Mouse (Mus musculus): ENCODE results near the gene Mical3. TPM values are rescaled to one million over a fixed set of nuclear protein-coding genes. Genes with fewer than 3 reads are reported as not detected.
"Not testable (repeated sequence)": the region's sequence is repeated elsewhere in the genome, so short reads cannot be mapped to it uniquely, and the experiment has no call there.

The Mical3 gene
- polyA plus RNA-seq, 1 experiment from 2014 or later: 18.7 TPM

DNA sequence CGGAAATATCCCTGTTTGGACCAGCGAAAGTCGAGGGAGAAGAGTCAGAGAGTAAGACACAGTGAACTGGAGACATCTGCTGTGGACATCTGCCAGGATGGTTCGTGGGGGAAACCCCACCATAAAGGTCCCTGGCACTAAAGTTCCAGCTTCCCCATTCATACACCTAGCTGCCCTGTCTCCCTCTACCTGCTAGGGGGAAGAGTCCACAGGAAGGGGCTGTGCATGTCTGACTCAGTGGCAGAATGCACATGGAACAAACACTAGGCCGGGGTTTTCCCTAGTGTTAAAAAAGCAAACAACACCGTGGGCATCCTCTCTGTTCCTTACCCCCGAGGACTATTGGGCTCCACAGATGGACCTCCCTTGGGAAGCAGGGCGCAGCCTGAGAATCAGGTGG lies 217.0 kb downstream of the Mical3 start:
- Histone ChIP-seq H3K4me1 (peaks cover 4% of the 10 kb centered on the region), H3K27ac (replicated peaks) (no peak overlapping the region), H3K9me3 (no peaks in the 10 kb centered on the region), H3K9ac (replicated peaks) (no peak overlapping the region), H3K4me3 (no peak overlapping the region), H3K4me2 (replicated peaks) (no peak overlapping the region), H3K27me3 (peaks cover 20% of the 10 kb centered on the region), H3K36me3 (no peaks in the 10 kb centered on the region)
- ATAC-seq (ENCODE audit: low FRiP score, low read depth): no peak
- 84% methylated on average over 8 of the region's 8 CpGs for WGBS

DNA sequence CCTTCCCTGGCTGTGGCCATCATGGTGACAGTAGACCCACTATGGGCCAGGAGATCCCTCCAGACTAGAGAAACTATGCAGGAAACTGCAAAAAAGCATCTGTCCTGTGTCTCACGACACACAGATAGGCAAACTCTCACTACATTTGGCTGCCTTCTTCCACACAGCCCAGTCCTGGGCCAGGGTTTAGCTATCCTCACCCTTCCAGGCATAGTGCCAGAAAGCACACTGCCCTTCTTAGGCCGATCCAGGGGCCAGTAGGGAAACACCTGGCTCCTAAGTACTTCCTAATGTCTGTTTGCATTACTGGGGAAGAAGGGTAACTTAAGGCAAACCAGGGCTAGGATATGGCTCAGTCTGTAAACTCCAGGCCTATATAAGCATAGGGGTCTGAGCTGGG lies 217.9 kb downstream of the Mical3 start:
- no peaks in the 10 kb centered on the region for H3K36me3 ChIP-seq
- 88% methylated on average over 2 of the region's 2 CpGs for WGBS
- no peaks in the 10 kb centered on the region for H3K9me3 ChIP-seq
- no peak overlapping the region for H3K9ac ChIP-seq (replicated peaks)
- ATAC-seq (ENCODE audit: low FRiP score, low read depth): no peak
- no peak overlapping the region for H3K27ac ChIP-seq (replicated peaks)
- H3K4me3 ChIP-seq: no peak overlapping the region
- H3K4me2 ChIP-seq (replicated peaks): no peak overlapping the region
- peaks cover 4% of the 10 kb centered on the region for H3K4me1 ChIP-seq
- H3K27me3 ChIP-seq: peaks cover 20% of the 10 kb centered on the region

DNA sequence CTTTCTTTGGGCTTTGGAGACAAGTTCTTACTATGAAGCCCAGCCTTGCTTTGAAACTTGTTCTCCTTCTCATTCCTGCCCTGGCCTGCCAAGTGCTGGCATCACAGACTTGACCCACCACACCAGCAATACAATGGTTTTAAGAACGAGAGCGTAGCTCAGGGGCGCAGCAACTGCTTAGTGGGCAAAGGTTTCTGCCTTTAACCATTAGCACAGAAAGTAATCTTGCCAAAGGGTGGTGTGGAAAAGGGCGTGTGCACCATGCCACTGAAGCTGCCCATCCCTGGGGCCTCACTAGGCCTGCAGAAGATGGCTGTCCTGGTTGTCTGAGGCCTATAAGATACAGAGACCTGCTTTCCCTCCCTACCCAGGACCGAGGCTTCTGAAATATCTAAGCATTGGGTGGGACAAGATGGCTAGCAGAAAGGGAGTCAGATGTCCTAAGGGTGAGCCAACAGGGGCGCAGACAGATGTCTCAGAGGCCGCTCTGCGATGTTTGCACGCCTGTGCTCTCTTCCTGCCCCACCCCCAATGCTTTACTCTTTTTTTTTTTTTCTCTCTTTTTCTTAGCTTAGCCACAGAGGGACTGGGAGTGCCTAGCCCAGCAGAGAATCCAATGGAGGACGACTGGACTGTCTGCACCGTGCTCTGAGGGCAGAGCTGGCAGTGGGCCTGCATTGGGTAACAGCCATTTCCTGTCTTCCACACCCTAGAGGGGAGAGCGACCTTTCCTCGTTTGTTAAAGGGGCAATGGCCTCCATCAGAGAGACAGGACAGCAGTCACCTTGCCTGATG lies 219.4 kb downstream of the Mical3 start:
- ATAC-seq (ENCODE audit: low FRiP score, low read depth): no peak
- Histone ChIP-seq H3K9ac (replicated peaks) (no peak overlapping the region), H3K36me3 (no peaks in the 10 kb centered on the region), H3K4me3 (no peak overlapping the region), H3K9me3 (no peaks in the 10 kb centered on the region), H3K4me2 (replicated peaks) (no peak overlapping the region), H3K4me1 (peaks cover 4% of the 10 kb centered on the region), H3K27ac (replicated peaks) (no peak overlapping the region), H3K27me3 (peaks cover 18% of the 10 kb centered on the region)
- WGBS: 83% methylated on average over 13 of the region's 13 CpGs

DNA sequence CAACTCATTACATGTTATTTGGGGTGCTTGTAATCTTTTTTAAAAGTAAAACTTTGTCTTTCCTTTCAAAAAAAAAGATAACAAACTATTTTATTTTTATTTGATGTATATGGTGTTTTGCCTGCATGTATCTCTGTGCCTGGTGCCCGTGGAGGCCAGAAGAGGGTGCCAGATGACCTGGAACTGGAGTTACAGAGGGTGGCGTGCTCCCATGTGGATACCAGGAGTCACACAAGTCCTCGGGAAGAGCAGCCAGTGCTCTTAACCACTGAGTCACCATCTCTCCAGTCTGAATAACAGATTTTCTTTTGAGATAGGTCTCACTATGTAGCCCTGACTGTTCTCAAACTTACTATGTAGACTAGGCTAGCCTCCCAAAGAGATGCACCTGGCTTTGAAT lies 221.3 kb downstream of the Mical3 start:
- WGBS: 87% methylated on average over 3 of the region's 3 CpGs
- Histone ChIP-seq H3K4me3 (no peak overlapping the region), H3K9me3 (no peaks in the 10 kb centered on the region), H3K36me3 (no peaks in the 10 kb centered on the region), H3K27ac (replicated peaks) (no peak overlapping the region), H3K9ac (replicated peaks) (no peak overlapping the region), H3K27me3 (no peaks in the 10 kb centered on the region), H3K4me2 (replicated peaks) (no peak overlapping the region), H3K4me1 (no peaks in the 10 kb centered on the region)
- ATAC-seq (ENCODE audit: low FRiP score, low read depth): no peak

DNA sequence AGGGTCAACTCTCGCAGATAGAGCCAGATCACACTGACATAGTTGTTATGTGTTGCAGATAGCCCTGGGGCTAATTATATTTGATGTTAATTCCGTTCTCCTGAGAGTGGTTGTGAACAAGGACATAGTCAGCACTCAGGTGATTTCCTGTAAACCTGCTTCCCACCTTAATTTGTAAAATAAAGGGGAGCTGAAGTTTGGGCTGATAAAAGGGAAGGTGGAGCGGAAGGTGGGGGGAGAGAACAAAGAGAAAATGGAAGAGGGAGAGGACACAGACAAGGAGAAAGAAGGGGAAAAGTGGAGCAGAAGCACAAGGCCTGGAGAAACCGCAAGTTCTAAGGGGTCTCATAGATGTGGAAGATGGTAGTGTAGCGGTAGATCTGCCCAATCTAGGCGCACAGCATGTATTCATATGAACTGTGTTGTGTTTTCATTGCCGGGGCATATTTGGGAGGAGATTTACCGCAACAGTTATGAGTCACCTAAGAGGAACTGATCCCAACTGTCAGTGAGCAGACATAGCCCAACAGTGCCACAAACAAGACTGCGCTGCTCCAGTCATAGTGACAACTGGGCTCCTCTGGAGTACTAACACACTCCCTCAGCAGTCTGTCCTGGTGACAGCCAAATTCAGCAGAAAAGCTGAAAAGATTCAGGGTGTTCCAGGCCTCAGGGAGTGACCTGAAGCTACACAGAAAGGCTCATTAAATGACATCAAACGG lies 222.8 kb downstream of the Mical3 start:
- not testable (repeated sequence) for H3K4me1 ChIP-seq; H3K36me3 ChIP-seq; ATAC-seq (ENCODE audit: low FRiP score, low read depth); H3K9ac ChIP-seq (replicated peaks); H3K9me3 ChIP-seq; H3K27me3 ChIP-seq; H3K27ac ChIP-seq (replicated peaks); H3K4me3 ChIP-seq; H3K4me2 ChIP-seq (replicated peaks)
- WGBS: 94% methylated on average over 9 of the region's 10 CpGs

DNA sequence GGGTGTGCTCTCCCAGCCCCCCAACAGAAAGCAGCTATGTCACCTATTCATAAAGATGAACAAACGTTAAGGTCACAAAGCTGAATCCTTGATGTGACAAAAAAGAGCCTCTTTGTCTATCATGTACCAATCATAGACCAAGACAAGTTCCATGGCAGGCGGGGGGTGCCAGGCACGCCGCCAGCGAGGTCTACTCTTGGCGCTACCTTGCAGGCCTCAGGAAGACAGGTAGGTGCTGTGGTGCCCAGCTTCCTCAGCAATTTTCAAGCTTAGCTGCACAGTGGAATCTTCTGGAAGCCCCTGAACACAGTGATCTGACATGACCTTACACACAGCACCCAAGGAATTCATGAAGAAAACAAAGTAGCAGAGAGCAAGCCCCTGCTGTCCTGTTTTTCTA lies 224.3 kb downstream of the Mical3 start:
- 92% methylated on average over 6 of the region's 6 CpGs for whole genome bisulfite sequencing
- ATAC-seq (ENCODE audit: low FRiP score, low read depth): no peak
- H3K4me2 ChIP-seq (replicated peaks): no peak overlapping the region
- no peak overlapping the region for H3K4me3 ChIP-seq
- H3K9me3 ChIP-seq: no peaks in the 10 kb centered on the region
- H3K27ac ChIP-seq (replicated peaks): no peak overlapping the region
- no peaks in the 10 kb centered on the region for H3K36me3 ChIP-seq
- H3K9ac ChIP-seq (replicated peaks): no peak overlapping the region
- H3K4me1 ChIP-seq: no peaks in the 10 kb centered on the region
- H3K27me3 ChIP-seq: no peaks in the 10 kb centered on the region

DNA sequence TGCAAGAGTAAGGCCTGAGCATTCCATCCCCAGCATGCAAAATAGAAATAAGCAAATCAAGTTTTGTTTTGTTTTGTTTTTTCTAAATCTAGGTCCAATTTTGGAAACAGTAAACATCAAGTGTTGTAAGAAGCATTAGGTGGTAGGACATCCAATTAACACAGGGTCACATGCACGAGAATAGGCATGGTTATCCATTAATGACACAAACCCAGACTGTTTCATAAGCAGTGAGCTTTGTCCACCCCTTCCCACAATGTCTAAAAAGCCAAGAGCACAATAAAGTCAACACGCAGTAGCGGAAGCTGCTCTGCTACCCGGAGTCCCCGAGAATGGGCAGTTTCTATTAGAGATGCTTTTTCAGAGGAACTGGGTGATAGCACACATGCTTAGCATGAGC lies 225.7 kb downstream of the Mical3 start:
- no peaks in the 10 kb centered on the region for H3K9me3 ChIP-seq
- no peaks in the 10 kb centered on the region for H3K4me1 ChIP-seq
- H3K4me3 ChIP-seq: no peak overlapping the region
- WGBS: 90% methylated on average over 5 of the region's 5 CpGs
- no peak overlapping the region for H3K9ac ChIP-seq (replicated peaks)
- no peak overlapping the region for H3K4me2 ChIP-seq (replicated peaks)
- ATAC-seq (ENCODE audit: low FRiP score, low read depth): no peak
- no peaks in the 10 kb centered on the region for H3K36me3 ChIP-seq
- H3K27ac ChIP-seq (replicated peaks): no peak overlapping the region
- H3K27me3 ChIP-seq: no peaks in the 10 kb centered on the region

DNA sequence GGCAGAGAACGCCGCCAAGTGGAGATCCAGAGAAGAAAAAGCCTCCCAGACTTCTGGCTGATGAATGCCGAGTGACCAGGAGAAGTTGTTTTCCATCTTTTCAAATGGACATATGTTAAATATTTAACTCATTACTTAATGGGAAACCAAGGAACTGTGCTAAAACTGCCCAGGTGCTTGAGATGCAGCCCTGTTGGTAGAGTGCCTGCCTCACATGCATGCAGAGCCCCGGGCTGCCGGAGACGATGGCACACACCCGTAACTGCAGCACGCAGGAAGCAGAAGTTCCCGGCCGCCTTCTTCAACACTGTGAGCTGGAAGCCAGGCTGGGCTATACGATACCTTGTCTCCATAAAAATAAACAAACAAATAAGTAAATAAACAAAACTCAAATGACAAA lies 226.8 kb downstream of the Mical3 start:
- H3K36me3 ChIP-seq: no peaks in the 10 kb centered on the region
- H3K9ac ChIP-seq (replicated peaks): no peak overlapping the region
- 95% methylated on average over 11 of the region's 11 CpGs for WGBS
- H3K4me3 ChIP-seq: no peak overlapping the region
- no peak for ATAC-seq (ENCODE audit: low FRiP score, low read depth)
- no peak overlapping the region for H3K4me2 ChIP-seq (replicated peaks)
- no peak overlapping the region for H3K27ac ChIP-seq (replicated peaks)
- no peaks in the 10 kb centered on the region for H3K4me1 ChIP-seq
- no peaks in the 10 kb centered on the region for H3K9me3 ChIP-seq
- no peaks in the 10 kb centered on the region for H3K27me3 ChIP-seq

DNA sequence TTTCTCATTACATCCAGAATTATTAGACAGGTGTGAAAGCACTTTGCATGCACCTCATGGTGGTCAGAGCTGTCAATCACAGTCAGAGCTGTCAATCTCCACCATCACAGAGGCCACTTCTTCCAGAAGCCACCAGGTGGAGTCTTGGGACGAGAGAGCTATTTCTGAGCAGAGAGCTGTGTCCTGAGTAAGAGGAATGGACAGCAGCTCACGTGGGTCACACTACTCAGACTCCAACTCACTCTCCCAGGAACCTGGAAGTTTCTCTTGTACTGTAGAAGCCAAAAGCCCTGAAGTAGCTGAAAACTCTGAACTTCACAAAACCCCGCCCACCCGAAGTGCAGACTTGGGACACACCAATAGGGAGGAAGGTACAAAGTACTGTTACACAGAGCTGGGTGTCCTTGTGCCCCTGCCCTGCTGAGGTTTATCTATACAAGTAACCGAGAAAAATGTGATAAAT lies 227.3 kb downstream of the Mical3 start:
- Histone ChIP-seq H3K36me3 (no peaks in the 10 kb centered on the region), H3K4me2 (replicated peaks) (no peak overlapping the region), H3K27me3 (no peaks in the 10 kb centered on the region), H3K9ac (replicated peaks) (no peak overlapping the region), H3K27ac (replicated peaks) (no peak overlapping the region), H3K4me1 (no peaks in the 10 kb centered on the region), H3K4me3 (no peak overlapping the region), H3K9me3 (no peaks in the 10 kb centered on the region)
- ATAC-seq (ENCODE audit: low FRiP score, low read depth): no peak
- WGBS: 61% methylated on average over 5 of the region's 5 CpGs

DNA sequence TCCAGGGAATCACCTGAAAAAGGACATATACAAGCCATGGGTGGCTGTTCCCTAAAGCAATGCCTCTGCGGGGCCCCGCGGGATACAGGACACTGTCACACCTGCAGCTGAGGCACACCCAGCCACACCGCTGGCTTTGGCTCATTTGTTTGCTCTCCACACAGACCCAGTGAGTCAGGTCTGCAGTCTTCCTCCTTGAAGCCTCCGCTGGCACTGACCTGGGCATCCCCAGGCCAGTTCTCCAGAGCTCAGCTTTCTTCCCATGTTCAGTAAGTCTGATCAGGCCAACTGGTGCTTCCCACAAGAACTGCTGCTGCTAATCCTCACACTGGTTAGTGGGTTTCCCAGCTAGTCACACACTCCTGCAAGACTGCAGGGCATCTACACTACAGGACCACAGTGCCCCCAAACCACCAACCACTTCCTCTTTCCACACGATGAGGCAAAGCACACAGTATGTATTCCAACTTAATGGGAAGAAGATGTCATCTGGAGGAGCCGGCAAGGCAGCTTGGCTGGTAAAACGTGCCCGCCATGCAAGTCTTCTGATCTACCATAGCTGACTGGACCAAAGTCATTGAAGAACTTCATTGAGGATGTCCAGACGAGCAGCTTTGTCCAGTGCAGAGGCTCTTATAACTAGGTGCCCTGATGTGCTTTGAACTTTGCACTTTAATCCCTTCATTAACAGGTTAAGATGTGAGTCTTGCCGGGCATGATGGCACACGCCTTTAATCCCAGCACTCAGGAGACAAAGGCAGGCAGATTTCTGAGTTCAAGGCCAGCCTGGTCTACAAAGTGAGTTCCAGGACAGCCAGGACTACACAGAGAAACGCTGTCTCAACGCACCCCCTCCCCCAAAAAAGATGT lies 228.8 kb downstream of the Mical3 start:
- no peak overlapping the region for H3K27ac ChIP-seq (replicated peaks)
- no peak overlapping the region for H3K9ac ChIP-seq (replicated peaks)
- ATAC-seq (ENCODE audit: low FRiP score, low read depth): no peak
- no peaks in the 10 kb centered on the region for H3K27me3 ChIP-seq
- H3K4me2 ChIP-seq (replicated peaks): no peak overlapping the region
- 86% methylated on average over 14 of the region's 14 CpGs for WGBS
- no peak overlapping the region for H3K4me3 ChIP-seq
- H3K36me3 ChIP-seq: no peaks in the 10 kb centered on the region; the same call in 1 of the 2 replicates
- H3K4me1 ChIP-seq: no peaks in the 10 kb centered on the region
- H3K9me3 ChIP-seq: no peaks in the 10 kb centered on the region

DNA sequence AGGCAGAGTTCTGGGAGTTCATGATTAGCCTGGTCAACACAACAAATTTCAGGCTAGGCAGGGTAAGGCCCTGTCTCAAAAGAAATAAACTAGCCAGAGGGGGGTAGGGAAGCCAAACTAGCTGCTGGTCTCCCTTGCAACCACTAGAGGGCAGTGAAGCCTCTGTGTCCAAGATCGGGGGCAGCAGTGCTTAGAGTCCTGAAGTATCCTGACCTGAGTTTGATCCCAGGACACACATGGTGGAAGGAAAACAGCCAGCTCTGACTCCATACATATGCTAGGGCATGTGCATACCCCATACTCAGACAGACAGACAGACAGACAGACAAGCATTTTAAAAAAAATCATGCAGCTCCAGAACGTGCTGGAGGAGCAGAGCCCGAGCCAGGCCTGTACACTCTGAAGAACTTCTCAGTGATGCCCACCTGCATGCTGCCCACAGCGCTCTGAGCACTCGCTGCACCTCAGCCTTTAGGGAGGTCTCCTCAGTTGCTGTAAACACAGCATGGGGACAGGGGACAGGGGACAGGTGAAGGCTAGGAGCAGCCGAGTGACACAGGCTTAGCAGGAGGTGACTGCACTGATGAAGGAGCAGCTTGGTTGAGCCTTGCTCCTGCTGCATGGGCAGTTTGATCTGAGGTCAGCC lies 232.5 kb downstream of the Mical3 start:
- 72% methylated on average over 6 of the region's 6 CpGs for WGBS
- ATAC-seq (ENCODE audit: low FRiP score, low read depth): peak; percentile 45

More for the DNA sequence above, 232.5 kb downstream of the Mical3 start:
- H3K27ac ChIP-seq (replicated peaks): no peak overlapping the region
- no peak overlapping the region for H3K9ac ChIP-seq (replicated peaks)
- H3K36me3 ChIP-seq: peaks cover 12% of the 10 kb centered on the region
- H3K27me3 ChIP-seq: no peaks in the 10 kb centered on the region
- H3K4me1 ChIP-seq: no peaks in the 10 kb centered on the region
- H3K4me3 ChIP-seq: no peak overlapping the region
- H3K4me2 ChIP-seq (replicated peaks): no peak overlapping the region
- no peaks in the 10 kb centered on the region for H3K9me3 ChIP-seq

Data from midbrain, embryonic 12.5 days (tissue).